Mouse (Mus musculus): ENCODE results near the gene Hist3h2ba.

DNA sequence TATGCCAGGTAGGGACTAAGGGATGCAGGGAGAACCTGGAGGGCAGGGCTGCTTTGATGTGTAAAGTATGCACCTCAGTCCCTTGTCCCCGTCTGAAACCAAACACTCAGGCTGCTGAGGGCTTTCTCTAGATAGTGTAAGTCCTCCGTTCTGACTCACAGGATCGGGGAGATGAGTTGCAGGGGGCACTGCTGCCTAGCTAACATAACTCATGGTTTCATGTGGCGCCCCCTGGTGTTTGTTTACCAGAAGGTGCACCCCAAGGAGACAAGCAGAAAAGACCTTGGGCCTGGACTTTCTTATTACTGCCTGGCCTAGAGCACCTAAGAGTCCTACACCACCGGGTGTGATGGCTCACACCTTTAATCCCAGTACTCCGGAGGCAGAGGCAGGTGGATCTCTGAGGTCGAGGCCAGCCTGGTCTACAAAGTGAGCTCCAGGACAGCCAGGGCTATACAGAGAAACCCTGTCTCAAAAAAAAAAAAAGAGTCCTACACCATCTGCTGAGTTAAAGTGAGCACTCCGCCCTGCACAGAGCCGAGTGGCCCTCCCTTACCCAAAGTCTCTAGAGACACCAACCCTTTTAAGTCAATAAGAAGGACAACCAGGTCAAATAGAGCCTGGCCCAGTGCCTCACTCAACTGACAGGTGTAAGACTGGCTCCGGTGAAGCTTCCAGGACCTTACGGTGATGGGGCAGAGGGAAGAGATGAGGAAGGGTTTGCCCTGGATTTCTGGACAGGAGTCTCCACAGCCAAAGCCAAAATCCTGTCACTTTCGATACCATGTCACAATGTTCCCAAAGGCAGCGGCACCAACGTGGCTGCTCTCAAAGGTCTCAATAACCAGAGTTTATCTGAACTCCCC, 31.6 kb upstream of the Hist3h2ba start:
- TF ChIP-seq UBTF (IDR thresholded peaks at IDR 0.05; ENCODE audit: borderline replicate concordance, insufficient read depth, low read depth, low read length) (no peak), POLR2AphosphoS2 (IDR thresholded peaks at IDR 0.05; ENCODE audit: low read length) (no peak), POLR2A (IDR thresholded peaks at IDR 0.05; ENCODE audit: control insufficient read depth in 1 of 2, insufficient read depth in 1 of 2, low read depth in 1 of 2, low read length in 2 of 2, poor library complexity in 1 of 2) (no peak), ZKSCAN1 (IDR thresholded peaks at IDR 0.05; ENCODE audit: low read depth, low read length) (no peak), CTCF (IDR thresholded peaks at IDR 0.05 in 2 of 3, conservative IDR thresholded peaks at IDR 0.05 in 1 of 3; ENCODE audit: control insufficient read depth in 1 of 3, insufficient read depth in 1 of 3, low read depth in 2 of 3, low read length in 3 of 3, poor library complexity in 1 of 3, severe bottlenecking in 1 of 3) (peak; percentile 70 to 89 (median 82)), TBP (IDR thresholded peaks at IDR 0.05; ENCODE audit: low read depth, low read length) (no peak), RCOR1 (IDR thresholded peaks at IDR 0.05; ENCODE audit: low read depth, low read length) (no peak), SIN3A (IDR thresholded peaks at IDR 0.05; ENCODE audit: low read length) (peak; percentile 43; the same call in 1 of the 2 replicates), ELF1 (IDR thresholded peaks at IDR 0.05; ENCODE audit: low read depth, low read length) (no peak)

All from MEL (cell line).